Mouse (Mus musculus) adrenal gland, postnatal 10 days (tissue): ENCODE measurements around the gene Ero1lb. TPM values are rescaled to one million over a fixed set of nuclear protein-coding genes. Genes with fewer than 3 reads are reported as not detected.
"Not testable (repeated sequence)": the region's sequence is repeated elsewhere in the genome, so short reads cannot be mapped to it uniquely, and the experiment has no call there.

ENCODE experiments used
- DNase-seq: peaks from one replicate; pipeline ENCODE4 v3.0.0; 2021; ENCODE audit warnings: mixed read lengths
- total RNA-seq, 2 experiments: library from RNA; stranded (reverse); gene quantifications; 2 replicates each; pipeline ENCODE4 v1.2.3; 2021

Gene Ero1lb
- total RNA-seq, 2 experiments from 2014 or later: 9.3 to 11.9 TPM

GRCm38 (mm10) chr13:12574979-12575536 lies 9.4 kb downstream of the Ero1lb start:
- DNase-seq: no peak

- DNase-seq: no peak
Observed at GRCm38 (mm10) chr13:12578145-12578544, 12.5 kb downstream of the Ero1lb start.

GRCm38 (mm10) chr13:12589003-12589402 lies 23.3 kb downstream of the Ero1lb start:
- peak; percentile 80 for DNase-seq

- DNase-seq: not testable (repeated sequence)
Observed at GRCm38 (mm10) chr13:12597075-12597474, 31.4 kb downstream of the Ero1lb start.

- DNase-seq: not testable (repeated sequence)
Observed at GRCm38 (mm10) chr13:12610206-12610605, 44.5 kb downstream of the Ero1lb start.

- not testable (repeated sequence) for DNase-seq
Observed at GRCm38 (mm10) chr13:12614026-12614425, 48.4 kb downstream of the Ero1lb start.

GRCm38 (mm10) chr13:12614591-12614990 lies 48.9 kb downstream of the Ero1lb start:
- not testable (repeated sequence) for DNase-seq

GRCm38 (mm10) chr13:12615014-12615413 lies 49.3 kb downstream of the Ero1lb start:
- not testable (repeated sequence) for DNase-seq

- DNase-seq: peak; percentile 10
Observed at GRCm38 (mm10) chr13:12616489-12616888, 50.8 kb downstream of the Ero1lb start.

GRCm38 (mm10) chr13:12619808-12620207 lies 54.1 kb downstream of the Ero1lb start:
- not testable (repeated sequence) for DNase-seq

GRCm38 (mm10) chr13:12626061-12626460 lies 60.4 kb downstream of the Ero1lb start:
- DNase-seq: not testable (repeated sequence)

GRCm38 (mm10) chr13:12627746-12628145 lies 62.1 kb downstream of the Ero1lb start:
- not testable (repeated sequence) for DNase-seq

- not testable (repeated sequence) for DNase-seq
Observed at GRCm38 (mm10) chr13:12628181-12628580, 62.5 kb downstream of the Ero1lb start.

- not testable (repeated sequence) for DNase-seq
Observed at GRCm38 (mm10) chr13:12630252-12630651, 64.6 kb downstream of the Ero1lb start.

GRCm38 (mm10) chr13:12634941-12635588 lies 69.4 kb downstream of the Ero1lb start:
- not testable (repeated sequence) for DNase-seq

- DNase-seq: not testable (repeated sequence)
Observed at GRCm38 (mm10) chr13:12642795-12643194, 77.1 kb downstream of the Ero1lb start.

GRCm38 (mm10) chr13:12646676-12647075 lies 81.0 kb downstream of the Ero1lb start:
- not testable (repeated sequence) for DNase-seq

GRCm38 (mm10) chr13:12650020-12650876 lies 84.6 kb downstream of the Ero1lb start:
- DNase-seq: peak; percentile 88

- peak; percentile 68 for DNase-seq
Observed at GRCm38 (mm10) chr13:12650877-12651176, 85.2 kb downstream of the Ero1lb start.
